Mouse (Mus musculus): ENCODE data around the gene Heph. TPM values are rescaled to one million over a fixed set of nuclear protein-coding genes. Genes with fewer than 3 reads are reported as not detected.

Heph gene
- polyA plus RNA-seq (2012; rRNA removed; ENCODE audit: low replicate concordance), result 10.3 and 12.6 TPM in 2 replicates

GRCm38 (mm10) chrX:96455149-96455548 lies at the start of gene Heph:
Gene Heph (plus strand): TSS chrX:96455359.

GRCm38 (mm10) chrX:96456201-96456963 lies 1.2 kb downstream of the Heph start, which contains the start of gene Hsf3:
Gene Hsf3 (minus strand): TSS chrX:96456294.

Other genes with a start within 250 kb of the Heph start
- 0.06 TPM in 1 of 2 replicates, not detected in the other for gene Vsig4, start 161.9 kb upstream of the Heph start, polyA plus RNA-seq (2012; rRNA removed; ENCODE audit: low replicate concordance)
- gene Hsf3, start 935 bp downstream of the Heph start, polyA plus RNA-seq (2012; rRNA removed; ENCODE audit: low replicate concordance), result not detected in 2 replicates